Mouse (Mus musculus): ENCODE measurements around the gene Lrig1.

DNA sequence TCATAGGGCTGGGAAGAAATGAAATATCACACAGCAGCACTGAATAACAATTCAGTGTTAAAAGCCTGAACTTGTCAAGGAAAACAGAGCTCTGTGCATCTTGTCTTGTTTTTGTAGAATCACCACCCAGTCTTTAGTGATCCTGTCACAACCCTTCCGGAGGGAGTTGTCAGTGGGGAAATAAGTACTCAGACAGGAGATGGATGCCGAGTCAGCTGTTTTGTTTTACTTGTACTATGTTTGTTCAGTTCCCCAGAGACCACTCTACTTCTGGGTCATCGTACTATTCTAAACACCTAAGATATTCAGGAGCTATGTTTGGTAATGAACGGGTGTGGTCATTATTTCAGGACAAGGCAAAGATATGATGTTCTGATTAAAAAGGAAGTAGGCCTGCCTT is 111.6 kb downstream of the Lrig1 start:
- no peak for TF ChIP-seq CTCF (IDR thresholded peaks at IDR 0.05; ENCODE audit: insufficient read depth, low read depth, low read length)
- TF ChIP-seq POLR2A (IDR thresholded peaks at IDR 0.05; ENCODE audit: insufficient read depth, low read depth, low read length) = no peak
